Mouse (Mus musculus) adrenal gland, postnatal 25 days (tissue): ENCODE data around the gene Ptprd. TPM values are rescaled to one million over a fixed set of nuclear protein-coding genes. Genes with fewer than 3 reads are reported as not detected.

Experiments
- DNase-seq: peaks from one replicate; pipeline ENCODE4 v3.0.0; 2021; ENCODE audit warnings: mixed read lengths
- total RNA-seq: library from RNA; stranded (reverse); gene quantifications from 2 replicates; pipeline ENCODE4 v1.2.3, GENCODE M21; 2021

The Ptprd gene
- total RNA-seq, 1 experiment from 2014 or later: 142 TPM

DNA sequence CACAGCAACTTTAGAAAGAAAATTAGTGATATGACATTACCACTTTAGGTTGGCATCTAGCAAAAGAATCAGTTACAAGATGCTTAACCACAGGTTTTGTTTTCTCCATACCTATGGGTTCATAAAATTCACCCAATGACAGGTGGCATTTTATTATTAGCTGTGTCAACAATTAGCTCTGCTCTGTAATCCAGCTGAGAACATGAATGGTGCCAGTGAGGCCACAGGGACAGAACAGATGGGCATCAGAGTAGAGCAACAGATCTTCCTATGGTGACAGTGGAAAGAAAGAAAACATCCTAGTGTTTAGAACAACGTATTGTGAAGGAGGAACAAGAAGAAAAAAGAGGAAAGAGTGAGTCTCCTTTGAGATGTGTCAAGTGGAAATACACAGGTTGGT lies 973.6 kb downstream of the Ptprd start:
- DNase-seq: no peak

DNA sequence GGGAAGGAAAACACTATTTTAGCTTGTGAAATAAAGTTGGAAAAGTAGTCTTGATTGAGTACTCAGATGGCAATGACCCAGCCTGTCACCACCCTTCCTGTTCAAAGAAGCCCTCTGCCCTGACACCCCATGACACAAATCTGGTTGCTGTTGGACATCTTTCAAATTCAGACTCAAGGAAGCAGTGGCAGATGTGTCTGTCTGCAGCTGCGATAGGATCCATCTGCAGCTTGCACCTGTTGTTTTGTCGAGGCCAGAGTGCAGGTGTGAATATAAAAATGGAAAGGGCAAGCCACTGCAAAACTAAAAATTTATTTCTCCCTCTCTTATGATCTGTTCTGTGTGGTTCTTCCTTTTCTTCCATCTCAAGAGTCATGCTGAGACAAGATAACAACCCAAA lies 978.5 kb downstream of the Ptprd start:
- no peak for DNase-seq

DNA sequence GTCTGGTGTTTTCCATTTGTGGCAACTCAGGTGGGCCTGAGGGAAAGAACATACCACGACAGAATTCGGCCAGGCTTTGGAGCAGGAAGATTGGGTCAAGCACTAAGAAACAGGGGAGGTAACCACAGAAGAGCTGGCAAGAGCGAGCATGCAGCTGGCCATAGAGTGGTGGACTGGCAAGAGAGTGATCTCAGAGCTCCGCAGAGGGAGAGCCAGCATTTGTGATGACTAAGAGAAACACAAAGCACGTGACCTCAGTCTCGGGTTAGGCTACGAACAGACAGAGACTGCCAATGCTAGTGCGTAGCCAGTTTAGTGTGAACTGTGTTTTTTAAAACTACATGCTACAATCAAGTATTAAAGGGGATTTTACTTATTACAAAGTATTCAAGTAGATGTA lies 1042.9 kb downstream of the Ptprd start:
- no peak for DNase-seq

DNA sequence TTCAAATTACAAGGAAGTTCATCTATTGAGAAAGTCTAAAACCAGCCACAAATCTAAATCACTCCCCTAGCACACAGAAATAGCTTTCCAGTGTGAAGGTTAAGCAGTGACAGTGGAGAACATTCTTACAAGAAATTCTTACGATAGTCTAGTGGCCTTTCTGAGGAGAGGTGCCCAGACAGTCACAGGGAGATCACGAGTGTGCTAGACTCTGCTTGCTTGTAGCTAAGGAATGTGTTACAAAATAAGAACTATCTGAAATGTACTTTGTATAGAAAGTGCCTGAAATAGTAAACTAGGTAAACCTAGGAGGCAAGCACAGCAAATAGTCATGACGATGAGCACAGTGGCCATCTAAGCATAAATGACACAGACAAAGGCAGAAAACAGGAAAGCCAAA lies 1054.2 kb downstream of the Ptprd start:
- DNase-seq: no peak

DNA sequence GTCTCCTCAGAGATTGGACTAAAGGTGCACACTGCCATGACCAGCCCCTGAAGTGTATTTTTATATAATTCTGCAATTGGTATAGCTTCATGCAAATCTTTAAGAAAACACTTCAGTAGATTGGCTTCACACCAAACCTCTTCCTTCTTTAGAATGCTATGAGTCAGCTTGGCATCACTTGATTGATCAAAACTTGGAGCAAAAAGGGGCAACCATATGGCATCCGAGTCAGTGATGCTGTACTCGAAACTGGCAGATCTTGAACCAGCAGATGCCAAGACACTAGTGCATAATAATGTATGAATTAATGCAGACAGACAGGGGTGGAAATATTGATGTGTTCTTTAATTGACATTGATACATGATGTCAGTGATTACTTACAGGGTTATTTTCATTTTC lies 1056.2 kb downstream of the Ptprd start:
- no peak for DNase-seq

DNA sequence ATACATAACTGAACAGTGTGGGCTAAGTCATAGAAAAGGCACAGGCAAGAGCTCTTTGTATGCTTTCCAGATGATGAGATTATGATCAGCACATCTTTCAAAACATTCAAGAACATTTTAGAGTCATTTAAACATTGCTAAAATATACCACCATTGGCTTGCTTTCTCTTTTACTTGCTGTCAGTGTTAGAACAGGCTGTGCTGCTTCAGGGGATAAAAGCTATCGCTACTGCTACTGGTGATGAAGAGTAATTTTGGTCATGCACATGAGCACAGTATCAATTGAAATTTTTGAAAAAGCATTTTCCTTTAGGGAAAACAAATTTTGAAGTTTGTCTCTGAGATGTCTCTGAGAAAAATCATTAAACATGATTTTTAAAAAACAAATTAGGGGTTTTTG lies 1056.7 kb downstream of the Ptprd start:
- DNase-seq: no peak

DNA sequence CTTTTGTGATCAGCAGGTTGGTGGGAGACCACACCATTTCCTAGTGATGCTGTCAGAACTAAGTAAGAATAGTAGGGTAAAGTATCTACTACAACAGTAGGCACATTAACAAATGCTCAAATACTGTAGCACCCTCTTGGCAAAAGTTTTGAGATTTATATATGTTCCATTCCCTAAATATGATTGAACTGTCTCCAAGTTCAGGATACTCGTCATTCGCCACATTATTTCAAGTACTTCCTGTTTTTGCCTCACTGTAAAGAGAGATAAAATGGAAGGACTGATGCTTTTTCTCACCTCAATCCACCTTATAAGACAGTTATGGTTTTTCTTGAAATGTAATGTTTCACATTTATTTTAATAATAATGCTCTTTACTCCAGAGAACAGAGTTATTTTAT lies 1086.9 kb downstream of the Ptprd start:
- DNase-seq: no peak

DNA sequence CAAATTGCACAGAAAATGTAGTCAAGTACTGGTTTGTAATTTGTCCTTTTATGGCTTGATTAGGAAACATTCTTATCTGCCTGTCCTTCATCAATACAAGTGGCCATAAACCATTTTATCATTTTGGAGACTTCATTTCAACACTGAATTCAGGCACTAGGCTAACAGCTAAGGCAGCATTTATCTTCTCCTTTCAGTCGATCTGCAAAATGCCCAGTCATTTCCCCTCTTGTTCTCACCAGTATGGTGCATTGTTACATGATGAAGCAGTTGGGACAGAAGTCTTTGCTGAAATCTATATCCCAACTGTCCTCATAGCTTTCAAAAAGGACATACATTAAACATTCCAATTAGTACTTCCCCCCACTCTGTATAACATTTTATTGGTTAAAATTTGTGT lies 1100.9 kb downstream of the Ptprd start:
- no peak for DNase-seq

DNA sequence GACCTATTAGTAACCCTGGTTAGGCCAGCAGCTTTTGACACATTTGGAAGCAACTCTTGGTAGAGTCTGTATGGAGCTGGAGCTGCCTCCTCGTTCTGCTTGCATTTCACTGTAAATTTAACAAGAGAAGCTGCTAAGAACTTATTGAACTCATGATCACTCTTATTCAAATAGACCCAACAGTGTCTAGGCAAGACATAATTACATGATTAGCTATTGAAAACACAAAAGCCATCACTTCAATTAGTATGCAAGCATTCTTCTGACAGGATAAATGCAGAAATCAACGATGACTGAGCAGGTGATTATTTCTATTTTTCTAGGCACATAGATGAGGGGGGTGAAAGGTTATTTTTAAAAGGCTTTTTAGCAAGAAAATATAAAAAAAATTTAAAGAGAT lies 1104.5 kb downstream of the Ptprd start:
- no peak for DNase-seq

DNA sequence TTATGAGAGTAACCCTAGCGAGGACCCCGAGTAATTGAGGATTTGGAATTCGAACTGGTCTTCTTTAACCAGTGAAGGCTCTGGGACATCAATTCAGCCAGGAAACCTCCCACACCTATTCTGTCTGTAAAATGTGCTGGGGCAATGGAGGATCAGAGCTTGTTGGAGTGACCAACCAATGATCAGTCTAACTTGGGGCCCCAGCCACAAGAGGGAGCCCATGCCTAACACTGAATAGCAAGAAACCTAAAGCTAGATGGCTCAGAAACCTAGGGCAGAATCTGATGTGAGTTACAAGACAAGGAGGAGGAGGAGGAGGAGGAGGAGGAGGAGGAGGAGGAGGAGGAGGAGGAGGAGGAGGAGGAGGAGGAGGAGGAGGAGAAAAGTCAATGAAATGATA lies 1128.6 kb downstream of the Ptprd start:
- DNase-seq: peak; percentile 24

DNA sequence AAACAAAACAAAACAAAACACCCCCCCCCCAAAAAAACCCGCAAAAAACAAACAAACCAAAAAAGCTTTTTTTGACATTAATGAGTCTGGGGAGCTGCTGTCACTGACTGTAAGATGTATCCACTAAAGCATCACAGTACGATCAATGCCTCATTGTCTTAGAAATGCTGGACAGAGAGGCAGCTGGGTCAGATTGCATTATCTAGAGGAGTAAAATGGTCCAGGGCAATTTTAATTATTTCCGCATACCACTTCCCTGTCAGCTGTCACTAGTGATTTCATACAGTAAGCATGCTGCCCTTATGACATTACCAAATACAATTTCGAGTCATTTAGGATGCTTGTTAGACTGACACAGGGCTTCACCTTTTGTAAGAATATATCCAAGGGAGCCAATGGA lies 1134.2 kb downstream of the Ptprd start:
- DNase-seq: no peak

DNA sequence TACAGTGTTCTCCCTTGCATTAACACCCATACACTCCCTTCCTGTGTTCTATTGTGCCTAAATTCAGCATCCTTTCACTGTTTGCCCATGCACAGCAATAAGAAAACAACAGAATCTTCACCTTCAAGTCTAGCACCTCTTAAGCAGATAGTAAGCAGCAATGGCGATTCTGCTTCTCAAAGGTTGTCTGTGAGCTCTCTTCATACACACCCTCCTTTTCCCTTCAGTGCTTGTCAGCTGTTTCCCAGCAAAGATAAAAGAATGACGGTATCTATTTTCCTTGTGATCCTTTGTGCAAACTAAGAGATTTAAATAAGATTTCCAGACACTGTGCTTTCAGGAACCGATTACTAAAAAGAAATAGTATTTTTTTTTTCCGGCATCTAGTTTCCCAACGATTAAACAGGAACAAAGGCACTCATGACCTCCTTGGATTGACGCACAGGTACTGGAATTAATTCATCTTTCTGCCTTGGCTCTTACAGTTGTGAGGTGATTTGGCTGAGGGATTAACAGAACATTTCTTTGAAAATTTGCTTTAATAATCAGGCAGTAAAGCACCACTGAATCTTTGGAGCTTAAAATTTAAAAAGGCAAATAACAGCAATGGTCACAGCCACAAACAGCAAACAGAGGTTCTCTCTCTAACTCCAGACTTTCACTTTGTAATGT lies 1161.1 kb downstream of the Ptprd start:
- DNase-seq: no peak

DNA sequence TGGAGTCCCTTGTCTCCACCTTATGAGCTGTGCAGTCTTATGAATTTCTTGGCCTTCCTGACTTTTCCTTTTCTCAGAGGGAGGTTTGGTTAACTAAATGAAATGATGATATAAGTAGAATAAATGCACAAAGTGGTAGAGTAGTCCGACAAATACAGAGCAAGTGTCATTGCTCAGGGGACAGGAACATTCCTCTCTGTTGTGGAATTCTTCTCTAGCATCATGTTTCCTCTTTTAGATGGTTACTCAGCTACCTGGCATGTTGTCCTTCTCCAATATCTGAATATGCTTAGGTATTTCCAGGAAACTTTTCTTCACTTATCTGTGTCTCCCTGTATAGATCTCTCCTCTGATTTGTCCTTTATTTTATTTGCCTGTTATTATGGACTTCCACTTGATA lies 1207.3 kb downstream of the Ptprd start:
- no peak for DNase-seq

DNA sequence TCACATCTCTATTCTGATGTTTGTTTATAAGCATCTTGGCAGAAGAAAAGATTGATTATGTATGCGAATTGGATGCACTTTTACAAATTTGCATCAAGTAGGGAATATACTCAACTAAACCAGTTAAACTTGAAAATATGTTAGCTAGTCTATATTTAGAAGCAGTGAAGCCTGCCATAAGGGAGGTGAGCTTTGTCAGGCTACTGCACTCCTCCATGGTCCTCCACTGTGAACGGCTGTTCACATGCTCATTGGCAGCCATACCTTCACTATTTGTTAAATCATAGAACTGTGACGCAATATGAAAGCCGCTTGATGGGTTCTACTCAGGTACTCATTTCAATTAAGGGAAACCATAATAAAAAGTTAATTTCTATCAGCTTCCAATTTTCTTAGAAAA lies 1215.6 kb downstream of the Ptprd start:
- no peak for DNase-seq

DNA sequence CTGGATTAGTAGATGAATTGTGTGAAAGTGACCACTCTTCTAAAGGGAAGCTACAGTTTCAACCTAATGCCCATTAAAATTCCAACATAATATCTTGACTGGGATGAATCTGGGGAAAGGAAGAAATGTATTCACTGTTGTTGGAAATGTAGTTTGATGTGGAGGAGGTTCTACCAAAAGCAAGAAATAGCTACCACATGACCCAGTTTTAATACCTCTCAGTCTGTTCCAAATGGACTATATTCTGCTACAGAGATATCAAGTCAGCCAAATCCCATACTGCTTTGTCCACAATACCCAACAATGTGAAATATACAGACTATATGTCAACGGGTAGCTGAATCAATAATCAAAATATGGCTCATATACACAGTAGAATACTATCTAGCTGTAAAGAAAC lies 1221.8 kb downstream of the Ptprd start:
- DNase-seq: no peak

DNA sequence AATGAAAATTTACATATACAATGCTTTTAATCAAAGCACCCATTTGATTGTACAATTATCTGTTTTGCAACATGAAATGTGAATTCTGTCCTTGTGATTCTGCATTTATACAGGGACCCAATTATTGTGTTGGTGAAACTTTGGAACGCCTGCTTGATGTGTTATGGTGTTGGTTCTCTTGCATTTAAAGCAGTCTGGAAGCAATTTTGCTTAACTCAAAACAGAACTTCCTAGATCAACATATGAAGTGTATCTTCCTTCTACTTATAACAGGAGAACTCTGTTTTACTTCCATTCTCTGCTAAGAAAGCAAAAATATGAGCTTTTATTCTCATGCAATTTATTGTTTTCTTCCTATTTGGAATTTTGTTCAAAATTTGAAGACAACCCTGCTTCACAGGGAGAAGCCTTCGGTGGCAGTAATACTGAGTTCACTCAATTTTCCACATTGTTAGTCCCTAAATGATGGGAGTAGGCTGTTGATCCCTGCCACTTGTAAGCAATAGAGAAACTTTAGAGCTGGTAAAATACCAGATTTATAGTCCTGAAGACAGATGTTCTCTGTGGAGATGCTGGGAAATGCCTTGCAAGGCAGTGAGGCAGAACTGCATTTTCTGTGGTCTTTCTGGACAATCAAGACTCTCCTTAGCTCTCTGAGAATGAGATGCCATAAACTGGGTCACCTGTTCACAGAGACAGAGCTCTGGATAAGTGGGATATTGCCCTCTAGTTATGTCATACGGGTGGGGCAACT lies 1234.5 kb downstream of the Ptprd start:
- no peak for DNase-seq

DNA sequence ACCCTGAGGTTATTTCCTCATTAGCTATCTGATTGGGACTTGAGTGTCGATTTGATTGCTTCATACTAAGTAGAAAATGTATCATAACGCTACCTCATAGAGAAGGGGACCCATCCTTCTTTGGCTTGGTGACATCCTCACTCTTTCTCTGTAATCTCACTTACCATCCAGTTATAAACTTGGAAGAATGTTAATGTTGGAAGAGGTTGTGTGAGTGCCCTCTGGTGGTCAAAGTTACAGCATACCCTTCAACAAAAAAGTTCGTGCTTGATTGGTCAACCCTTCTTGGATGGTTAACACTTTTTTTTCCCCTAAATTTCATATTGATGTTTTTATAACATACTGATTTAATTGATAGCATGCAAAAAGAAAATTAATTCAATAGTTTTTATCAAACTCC lies 1263.5 kb downstream of the Ptprd start:
- DNase-seq: peak; percentile 21

DNA sequence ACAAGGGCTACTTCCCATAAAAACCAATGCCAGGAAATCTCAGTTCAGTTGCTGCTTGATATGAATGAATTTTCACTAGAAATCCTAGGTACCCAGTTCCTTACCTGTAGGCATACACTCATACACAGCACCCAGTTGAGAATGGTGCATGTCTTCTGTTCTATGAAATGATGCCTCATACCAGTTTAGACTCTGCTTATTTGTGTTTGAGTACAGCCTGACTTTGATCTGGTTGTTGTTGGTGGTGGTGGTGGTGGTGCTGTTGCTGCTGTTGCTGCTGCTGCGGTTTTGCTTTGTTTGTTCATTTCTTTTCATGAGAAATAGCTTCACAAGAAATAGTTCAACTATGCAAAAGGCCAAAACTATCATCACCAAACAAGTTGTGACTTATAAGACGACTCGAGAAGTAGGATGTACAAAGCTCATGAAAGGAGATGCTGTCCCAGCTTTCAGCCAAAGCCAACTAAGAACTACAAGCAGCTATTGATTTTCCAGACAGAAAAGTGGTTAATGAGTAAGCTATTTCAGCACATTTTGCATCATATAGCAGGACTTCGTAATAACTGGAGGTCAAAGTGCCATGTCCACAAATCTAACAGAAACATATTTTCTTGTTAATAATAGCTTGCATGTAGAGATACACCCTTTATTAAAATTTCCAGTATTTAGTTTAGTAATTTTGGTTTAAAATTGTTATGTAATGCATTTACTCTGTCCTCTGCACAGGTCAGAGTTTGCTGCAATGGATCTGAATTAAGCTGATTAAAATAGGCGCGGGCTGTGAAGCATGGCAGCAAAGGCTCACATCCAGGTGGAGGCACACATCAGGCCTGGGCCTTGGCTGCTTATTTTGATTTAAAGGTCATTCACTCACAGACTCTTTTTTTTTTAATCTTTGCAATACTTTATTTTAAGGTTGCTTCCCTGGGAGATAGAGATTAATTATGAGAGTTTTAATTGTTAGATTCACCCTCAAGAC lies 1270.1 kb downstream of the Ptprd start:
- no peak for DNase-seq

DNA sequence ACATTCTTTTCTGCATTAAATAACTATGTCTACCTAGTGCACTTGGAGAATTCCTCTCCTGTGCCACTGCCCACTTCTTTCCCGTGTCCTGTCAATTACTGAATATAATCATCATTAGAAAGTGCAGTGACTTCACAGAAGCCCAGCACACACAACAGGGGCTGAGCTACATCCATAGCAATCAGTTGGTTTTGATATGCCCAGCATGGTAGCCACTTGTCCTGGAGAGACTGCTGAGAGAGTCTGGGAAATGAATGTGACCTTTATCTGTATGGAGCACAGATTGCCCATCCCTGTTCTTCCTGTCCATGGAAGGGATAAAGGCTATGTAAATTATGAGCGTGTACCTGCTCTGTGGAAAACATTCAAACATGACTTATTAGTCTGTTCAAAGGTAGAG lies 1280.2 kb downstream of the Ptprd start:
- DNase-seq: no peak

DNA sequence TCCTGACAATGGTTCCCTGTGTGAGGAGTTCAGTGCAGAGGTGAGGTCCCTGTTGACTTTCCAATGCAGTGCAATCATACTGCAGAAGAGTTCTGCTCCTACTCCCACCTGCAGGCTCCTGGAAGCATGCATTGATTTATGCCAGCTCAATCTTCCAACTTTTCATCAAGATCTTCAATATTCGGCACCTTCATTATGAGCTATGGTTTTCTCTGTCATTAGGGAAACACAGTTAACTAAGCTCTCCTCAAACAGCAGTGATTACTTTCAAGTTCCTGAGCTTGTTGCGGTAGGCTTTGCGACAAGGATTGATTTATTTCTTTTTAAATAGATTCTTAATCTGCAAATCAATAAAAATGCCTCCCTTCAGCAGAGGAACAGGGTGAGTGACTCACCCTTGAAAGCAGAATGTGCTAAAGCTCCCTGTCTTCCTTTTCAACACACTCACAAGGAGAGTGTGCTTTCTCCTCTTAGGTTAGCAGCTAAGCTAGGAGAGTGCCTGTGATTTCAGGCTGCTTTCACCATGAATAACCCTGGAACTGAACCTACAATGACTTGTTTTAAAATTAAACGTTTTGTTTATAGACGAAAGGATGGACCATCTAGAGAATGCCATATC lies 1298.1 kb downstream of the Ptprd start:
- DNase-seq: no peak

DNA sequence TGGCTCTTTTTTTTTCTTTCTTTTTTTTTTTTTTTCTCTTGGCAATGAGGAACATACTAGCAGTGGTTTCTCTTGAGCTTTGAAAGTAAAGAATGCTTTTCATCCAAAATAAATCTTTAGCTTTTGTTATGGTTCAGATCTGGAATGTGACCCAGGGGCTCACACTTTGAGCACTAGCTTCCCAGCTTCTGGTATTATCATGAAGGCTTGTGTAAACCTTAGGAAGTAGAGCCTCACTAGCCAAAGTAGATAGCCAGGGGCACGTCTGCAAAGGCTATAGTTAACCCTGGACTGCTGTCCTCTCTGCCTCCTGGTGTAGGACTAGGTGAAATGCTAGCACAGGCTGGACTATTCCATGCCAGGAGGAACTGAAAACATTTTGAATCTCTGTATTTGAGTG lies 1310.1 kb downstream of the Ptprd start:
- DNase-seq: no peak

DNA sequence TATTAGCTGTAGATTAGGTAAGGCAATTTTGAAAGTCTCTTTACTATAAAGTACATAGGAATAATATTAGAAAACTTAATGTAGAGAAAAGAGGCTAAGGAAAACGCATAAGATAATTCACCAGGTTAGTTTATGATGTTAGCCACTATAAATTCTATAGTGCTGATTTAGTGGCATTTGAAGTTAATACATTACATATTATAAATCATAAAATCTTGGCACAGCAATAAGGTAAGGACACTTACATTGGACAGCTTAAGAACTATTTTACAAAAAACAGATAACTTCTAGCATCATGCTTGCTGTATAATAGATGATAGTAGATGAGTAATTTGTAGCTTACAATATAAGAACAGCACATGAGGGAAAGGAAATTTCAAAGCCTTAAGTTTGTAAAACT lies 1322.1 kb downstream of the Ptprd start:
- no peak for DNase-seq

DNA sequence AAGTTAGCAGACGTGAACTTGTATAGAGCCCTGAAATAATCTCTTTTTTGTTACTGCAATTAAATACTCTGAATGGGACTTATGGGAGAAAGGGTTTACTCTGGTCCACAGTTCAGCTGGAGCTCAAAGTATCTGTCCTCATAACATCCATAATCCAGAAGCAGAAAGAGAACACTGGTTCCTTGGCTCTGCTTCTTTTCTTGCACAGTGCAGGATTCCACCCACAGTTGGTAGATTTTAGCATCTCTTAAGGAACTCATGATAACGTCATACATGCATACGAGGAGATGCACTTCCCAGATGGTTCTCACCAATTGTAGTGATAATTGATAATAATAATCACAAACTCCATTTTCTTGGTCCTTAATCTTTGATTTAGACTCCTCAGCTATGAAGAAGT lies 1330.2 kb downstream of the Ptprd start:
- DNase-seq: no peak
